In genomic region chr4:58671406-58672035, GRCm38 (mm10) we compare ENCODE assay signal across 10 mouse cellular contexts.
DNase-seq lines count a peak whose midpoint lies in the region; ATAC-seq lines count a peak whose summit lies in the region.
"Had no signal": no experiment of that assay in that cellular context is flagged by ENCODE, and none has a peak within 500 bp of the region (broad histone marks: within the 10 kb centered on the region; RNA-seq: fewer than 3 reads in every experiment).

No protein-coding gene starts in this region.

- 16% methylated on average over 14 of the region's 14 CpGs for WGBS in embryonic facial prominence, embryonic 12.5 days
- 28% methylated on average over 14 of the region's 14 CpGs for WGBS in limb, embryonic 13.5 days

- DNase-seq in kidney, adult 18-20 months: peak; percentile 4
- DNase-seq in kidney, adult 8-10 months: no peak
- peak; percentile 34 to 51 for DNase-seq in adrenal gland, adult 18-20 months (ENCODE audit: low spot score in 2 of 2)
- no peak for DNase-seq in thymus, postnatal 10 days (ENCODE audit: low spot score in 2 of 2)
- no peak for DNase-seq in cerebellum, adult 11-12 months
- no peak for DNase-seq in urinary bladder, adult 2 months (ENCODE audit: low spot score)
- DNase-seq: heart, postnatal 4 days had no signal

- H3K27me3 ChIP-seq in embryonic facial prominence, embryonic 12.5 days: no peaks in the 10 kb centered on the region
- H3K27me3 ChIP-seq in limb, embryonic 13.5 days: no peaks in the 10 kb centered on the region
- H3K27me3 ChIP-seq: midbrain, embryonic 12.5 days had no signal

- peaks cover 44% of the 10 kb centered on the region for H3K4me1 ChIP-seq in embryonic facial prominence, embryonic 12.5 days
- peaks cover 52% of the 10 kb centered on the region for H3K4me1 ChIP-seq in limb, embryonic 13.5 days

- H3K4me2 ChIP-seq in embryonic facial prominence, embryonic 12.5 days (replicated peaks): peak overlapping the region; percentile 18
- peak overlapping the region; percentile 45 for H3K4me2 ChIP-seq in limb, embryonic 13.5 days (replicated peaks)

- H3K9me3 ChIP-seq in embryonic facial prominence, embryonic 12.5 days: no peaks in the 10 kb centered on the region
- no peaks in the 10 kb centered on the region for H3K9me3 ChIP-seq in limb, embryonic 13.5 days
- H3K9me3 ChIP-seq: midbrain, embryonic 12.5 days had no signal

- peak overlapping the region; percentile 90 for H3K27ac ChIP-seq in embryonic facial prominence, embryonic 12.5 days
- H3K27ac ChIP-seq in limb, embryonic 13.5 days: peak overlapping the region; percentile 79
- H3K27ac ChIP-seq: midbrain, embryonic 12.5 days had no signal

- H3K36me3 ChIP-seq in embryonic facial prominence, embryonic 12.5 days: no peaks in the 10 kb centered on the region
- H3K36me3 ChIP-seq in limb, embryonic 13.5 days: no peaks in the 10 kb centered on the region
- H3K36me3 ChIP-seq: midbrain, embryonic 12.5 days had no signal

- no peak overlapping the region for H3K9ac ChIP-seq in embryonic facial prominence, embryonic 12.5 days
- H3K9ac ChIP-seq in limb, embryonic 13.5 days: no peak overlapping the region
- H3K9ac ChIP-seq: midbrain, embryonic 12.5 days had no signal

- no peak overlapping the region for H3K4me3 ChIP-seq in embryonic facial prominence, embryonic 12.5 days
- H3K4me3 ChIP-seq in limb, embryonic 13.5 days: no peak overlapping the region
- H3K4me3 ChIP-seq: midbrain, embryonic 12.5 days had no signal

- ATAC-seq in embryonic facial prominence, embryonic 12.5 days (ENCODE audit: insufficient number of reproducible peaks, insufficient read depth, low FRiP score, low TSS enrichment): no peak
- 0 out of 2 replicates have a peak, but pooled peaks have one; percentile 2 for ATAC-seq in limb, embryonic 13.5 days (ENCODE audit: low FRiP score, low read depth)

Comparison
In these comparisons a context has a peak if more than half of its experiments do, and no peak if none do; other contexts are left out.
1. DNase-seq: peak in kidney, adult 18-20 months (single experiment) and adrenal gland, adult 18-20 months (2 of 2); none in kidney, adult 8-10 months (0 of 2), thymus, postnatal 10 days (0 of 2), cerebellum, adult 11-12 months (single experiment) and urinary bladder, adult 2 months (single experiment).